Mouse (Mus musculus) testis, postnatal 14 days (tissue): ENCODE results near the gene Zer1.

ENCODE experiments used
- DNase-seq: peaks from one replicate; pipeline ENCODE4 v3.0.0; 2021; ENCODE audit warnings: low spot score

The Zer1 gene

DNA sequence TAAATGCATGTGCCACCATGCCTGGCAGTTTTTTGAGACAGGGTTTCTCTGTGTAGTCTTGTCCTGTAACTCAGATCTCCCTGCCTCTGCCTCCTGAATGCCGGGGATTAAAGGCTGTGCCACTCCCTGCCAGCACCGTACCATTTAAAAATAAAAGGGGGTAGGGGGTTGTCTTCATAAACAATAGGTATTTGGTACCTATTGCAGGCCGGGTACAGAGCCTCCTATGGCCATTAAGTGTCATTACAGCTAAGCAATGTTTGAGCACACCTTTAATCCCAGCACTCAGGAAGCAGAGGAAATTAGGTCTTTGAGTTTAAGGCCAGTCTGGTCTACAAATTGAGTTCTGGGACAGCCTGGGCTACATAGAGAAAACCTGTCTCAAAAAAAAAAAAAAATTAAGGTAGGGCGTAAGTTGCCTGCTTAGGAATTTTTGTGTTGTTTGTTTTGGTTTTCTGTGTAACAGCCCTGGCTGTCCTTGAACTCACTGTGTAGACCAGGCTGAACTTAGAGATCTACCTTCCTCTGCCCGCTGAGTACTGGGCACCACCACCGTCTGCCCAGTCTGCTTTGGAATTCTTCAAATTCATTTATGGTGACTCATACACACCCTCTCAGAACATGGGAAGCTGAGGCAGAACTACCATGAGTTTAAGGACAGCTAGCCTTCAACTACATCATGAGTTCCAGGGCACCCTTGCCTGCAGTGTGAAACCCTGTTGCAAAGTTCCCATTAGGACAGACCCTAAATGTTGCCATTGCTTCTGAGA lies 72.2 kb downstream of the Zer1 start:
- no peak for DNase-seq

DNA sequence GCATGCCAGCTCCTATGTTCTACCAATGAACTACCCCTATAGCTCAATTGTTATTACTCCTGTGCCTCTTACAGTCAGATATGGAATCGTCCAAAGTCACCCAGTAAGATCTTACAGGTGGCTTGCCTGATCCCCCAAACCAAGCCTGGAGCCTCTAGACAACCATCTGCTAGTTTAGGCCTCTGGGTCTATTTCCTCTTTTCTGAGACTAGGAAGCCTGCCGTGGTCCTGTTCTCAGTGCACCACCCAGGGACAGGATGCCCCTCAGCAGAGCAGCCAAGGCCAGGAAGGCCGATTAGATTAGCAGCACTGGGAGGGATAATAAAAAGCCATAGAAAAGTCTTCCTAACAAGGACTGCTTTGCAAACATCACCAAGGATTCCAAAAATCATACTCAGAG lies 74.6 kb downstream of the Zer1 start:
- DNase-seq = peak; percentile 71

DNA sequence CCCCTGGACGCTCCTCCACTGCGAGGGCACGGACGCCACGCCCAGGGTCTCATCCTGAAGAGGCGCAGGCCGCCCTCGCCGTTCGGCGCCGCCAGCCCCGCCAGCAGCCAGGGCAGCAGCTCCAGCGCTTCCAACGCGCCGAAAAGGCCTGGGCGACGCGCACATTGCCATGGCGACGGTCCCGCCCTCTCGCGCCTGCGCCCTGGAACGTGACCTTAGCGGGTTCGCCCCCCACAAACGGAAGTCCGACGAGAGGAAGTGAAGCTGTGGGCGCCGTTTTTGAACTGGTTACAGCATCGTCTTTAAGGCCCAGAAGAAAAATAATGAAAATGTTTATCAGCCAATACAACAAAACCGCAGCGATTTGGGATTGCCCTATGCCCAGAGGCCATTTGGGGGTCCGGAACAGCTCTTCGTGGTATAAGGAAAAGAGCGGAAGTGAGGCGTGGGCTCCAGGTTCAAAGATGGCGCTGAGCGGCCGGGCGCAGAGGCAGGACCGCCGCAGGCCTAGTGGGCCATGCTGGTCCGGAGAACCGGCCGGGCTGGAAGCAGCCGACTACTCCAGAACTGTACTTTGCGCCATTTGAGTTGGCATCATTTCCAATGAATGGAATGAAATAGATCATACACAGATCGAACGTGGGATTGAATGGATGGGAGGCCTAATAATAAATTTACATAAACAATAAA lies 75.5 kb downstream of the Zer1 start, which contains the start of gene Wdr34:
Gene Wdr34, minus strand, starts transcription at position 183 of the 690 bp plus-strand sequence.
- DNase-seq = peak; percentile 98

DNA sequence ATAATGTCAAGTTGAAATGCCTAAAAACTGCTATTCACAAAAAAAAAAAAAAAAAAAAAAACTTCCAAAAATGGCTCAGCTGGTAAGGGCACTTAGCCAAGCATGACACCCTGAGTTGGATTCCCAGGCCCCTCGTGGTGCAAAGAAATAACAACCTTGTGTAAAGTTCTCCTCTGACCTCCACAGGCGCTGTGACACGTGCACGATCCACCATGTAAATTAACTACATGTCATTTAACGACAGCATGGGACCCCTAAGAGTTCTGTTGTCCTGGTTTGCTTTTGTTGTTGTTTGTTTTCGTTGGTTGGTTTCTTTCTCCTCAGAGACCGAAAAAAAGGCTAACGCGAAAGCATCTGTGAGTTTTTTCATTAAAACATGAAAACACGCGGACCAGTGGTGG lies 76.3 kb downstream of the Zer1 start:
- DNase-seq = no peak
